Mouse (Mus musculus): Measurements from ENCODE around the gene Pter. TPM values are rescaled to one million over a fixed set of nuclear protein-coding genes. Genes with fewer than 3 reads are reported as not detected.

The Pter gene
- 7.5 TPM for polyA plus RNA-seq (2014; fragmentation: Illumina TruSeq; extraction: RNeasy Lipid Tissue Mini Kit (QIAGEN cat#74804); ENCODE audit: low read depth, low replicate concordance)

GRCm38 (mm10) chr2:12923804-12924591, at the start of gene Pter:
Gene Pter (plus strand): TSS chr2:12924041.

DNA sequence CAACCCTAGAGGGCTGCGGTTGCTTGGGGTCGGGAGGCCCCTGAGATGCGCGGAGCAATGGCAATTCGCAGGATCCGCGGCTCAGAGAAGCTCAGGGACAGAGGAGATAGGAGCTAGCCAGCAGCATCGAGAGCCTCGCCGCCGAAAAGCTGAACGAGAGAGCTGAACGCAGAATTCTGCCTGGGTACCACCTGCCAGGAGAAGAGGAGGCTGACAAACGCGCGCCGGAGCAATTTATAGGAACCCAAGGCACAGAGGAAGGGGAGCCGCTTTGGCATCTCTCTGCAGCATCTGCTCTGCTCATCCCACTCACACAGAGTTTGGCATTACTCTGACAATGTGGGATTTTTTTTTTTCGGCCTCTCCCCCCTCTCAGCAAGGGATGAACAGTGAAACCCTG, 87.6 kb downstream of the Pter start, which contains the start of gene C1ql3:
TSS of gene C1ql3 (minus strand) at position 335 of the 400 bp plus-strand sequence.

Other genes with a start within 250 kb of the Pter start
- gene C1ql3, start 87.8 kb downstream of the Pter start, polyA plus RNA-seq (2014; fragmentation: Illumina TruSeq; extraction: RNeasy Lipid Tissue Mini Kit (QIAGEN cat#74804); ENCODE audit: low read depth, low replicate concordance), result 0.11 TPM

All from adipose tissue, adult 10 weeks (tissue).